Mouse (Mus musculus) ES-Bruce4 (cell line): ENCODE data around the gene Nfe2l2.

Experiments
- CTCF ChIP-seq: IDR thresholded peaks from one replicate; pipeline ENCODE4 v1.8.1; 2011; ENCODE audit warnings: low read depth, low read length
- EP300 ChIP-seq: IDR thresholded peaks from 2 replicates; pipeline ENCODE4 v1.6.1; 2011; ENCODE audit warnings: low read depth, low read length; ENCODE audit not compliant: insufficient read depth

DNA sequence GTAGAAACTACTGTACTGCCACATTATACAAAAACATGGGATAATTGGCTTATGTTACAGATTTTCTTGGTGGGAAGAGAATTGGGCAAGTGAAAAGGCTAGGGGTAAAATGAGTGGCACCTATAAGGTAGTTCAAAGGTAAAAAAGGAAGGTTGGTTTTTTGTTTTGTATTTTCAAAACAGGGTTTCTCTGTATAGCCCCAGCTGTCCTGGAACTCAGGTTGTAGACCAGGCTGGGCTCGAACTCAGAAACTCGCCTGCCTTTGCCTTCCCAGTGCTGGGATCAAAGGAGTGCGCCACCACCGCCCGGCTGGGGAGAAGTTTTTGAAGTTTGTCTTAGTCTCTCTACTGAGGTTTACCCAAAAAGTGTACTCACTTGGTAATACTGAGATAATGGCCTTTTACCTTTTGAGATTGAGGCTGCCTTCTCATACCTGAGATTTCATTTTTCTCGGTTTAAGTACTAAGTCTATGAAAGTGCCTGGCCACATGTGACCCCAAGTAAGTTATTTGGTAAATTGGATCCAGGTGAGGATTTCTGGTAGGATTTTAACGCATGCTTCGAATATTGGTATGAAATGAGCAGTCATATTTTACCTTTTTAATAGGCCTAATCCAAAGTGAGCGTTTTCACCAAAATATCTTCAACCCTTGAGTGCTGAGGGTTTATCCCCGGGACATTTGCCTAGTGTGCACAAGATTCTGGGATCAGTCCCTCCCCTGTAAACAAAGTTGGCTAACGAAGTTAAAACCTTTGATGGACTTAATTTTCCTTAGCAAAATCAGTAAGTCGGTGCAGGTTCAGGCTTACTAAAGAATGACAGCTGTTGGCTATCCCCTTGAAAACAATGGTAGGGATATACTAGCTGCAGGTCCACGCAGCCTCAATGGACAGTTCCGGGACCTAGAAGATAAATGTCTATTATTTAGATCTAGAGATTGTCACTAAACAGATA is 34.7 kb downstream of the Nfe2l2 start:
- TF ChIP-seq EP300 = no peak
- no peak for TF ChIP-seq CTCF
